Mouse (Mus musculus): ENCODE results near the gene Acacb.
A peak's percentile ranks its signal among the peaks of the same experiment; 100 is the strongest.

GRCm38 (mm10) chr5:114099709-114100389, 46.5 kb upstream of the Acacb start:
- TF ChIP-seq HCFC1 (IDR thresholded peaks at IDR 0.05; ENCODE audit: borderline replicate concordance, insufficient read depth, low read length) (peak; percentile 91), ZNF384 (IDR thresholded peaks at IDR 0.05; ENCODE audit: low read depth, low read length) (no peak), CHD2 (IDR thresholded peaks at IDR 0.05; ENCODE audit: low read depth, low read length) (no peak; the same call in 1 of the 2 replicates), MAFK (IDR thresholded peaks at IDR 0.05; ENCODE audit: insufficient read depth, low read depth, low read length) (no peak), ZC3H11A (IDR thresholded peaks at IDR 0.05; ENCODE audit: borderline replicate concordance, low read depth, low read length) (no peak)
